Mouse (Mus musculus) cerebellum, postnatal 25 days (tissue): ENCODE data around the gene Prkar1b.
A peak's percentile ranks its signal among the peaks of the same experiment; 100 is the strongest.

Source experiments
- DNase-seq, 2 experiments: peaks; one replicate each; pipeline ENCODE4 v3.0.0; 2021; ENCODE audit warnings: mixed read lengths in 2 of 2

Gene Prkar1b

GRCm38 (mm10) chr5:139149681-139150602 lies at the start of gene Prkar1b, which contains the start of gene Dnaaf5:
Gene Prkar1b, minus strand, starts transcription at chr5:139150001.
Gene Dnaaf5, plus strand, starts transcription at chr5:139150223.
- peak; percentile 94 to 97 for DNase-seq

DNA sequence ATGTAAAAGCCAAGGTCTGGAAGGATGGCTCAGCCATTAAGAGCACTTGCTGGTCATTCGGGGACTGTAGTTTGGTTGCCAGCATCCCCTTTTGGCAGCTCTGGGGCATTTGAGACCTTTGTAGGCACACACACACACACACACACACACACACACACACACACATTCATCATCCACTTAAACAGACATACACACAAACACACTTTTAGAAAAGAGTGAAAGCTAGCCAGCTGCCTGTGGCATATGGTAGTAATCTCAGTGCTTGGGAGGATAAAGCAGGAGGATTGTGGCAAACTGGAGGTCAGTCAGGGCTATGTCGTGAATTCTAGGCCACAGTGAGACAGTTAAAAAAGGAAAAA lies 49.8 kb upstream of the Prkar1b start:
- no peak for DNase-seq

DNA sequence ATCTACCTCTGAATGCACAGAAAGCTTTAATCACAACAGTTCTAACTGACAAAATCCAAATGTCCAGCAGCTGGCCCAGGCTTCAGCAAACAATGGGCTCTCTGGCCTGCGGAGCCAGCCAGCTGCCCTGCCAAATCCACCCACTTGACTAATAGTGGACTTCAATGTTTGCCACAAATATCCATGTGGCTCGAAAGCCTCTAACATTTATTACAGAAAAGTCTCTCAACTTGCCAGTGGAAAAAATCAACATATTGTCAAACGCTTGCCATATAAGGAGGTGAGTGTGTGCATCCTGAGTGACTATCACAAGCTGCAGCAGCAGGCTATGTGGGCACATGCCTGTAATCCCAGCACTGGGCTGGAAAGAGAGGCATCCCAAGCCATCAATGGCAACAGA lies 49.0 kb upstream of the Prkar1b start:
- DNase-seq: no peak

DNA sequence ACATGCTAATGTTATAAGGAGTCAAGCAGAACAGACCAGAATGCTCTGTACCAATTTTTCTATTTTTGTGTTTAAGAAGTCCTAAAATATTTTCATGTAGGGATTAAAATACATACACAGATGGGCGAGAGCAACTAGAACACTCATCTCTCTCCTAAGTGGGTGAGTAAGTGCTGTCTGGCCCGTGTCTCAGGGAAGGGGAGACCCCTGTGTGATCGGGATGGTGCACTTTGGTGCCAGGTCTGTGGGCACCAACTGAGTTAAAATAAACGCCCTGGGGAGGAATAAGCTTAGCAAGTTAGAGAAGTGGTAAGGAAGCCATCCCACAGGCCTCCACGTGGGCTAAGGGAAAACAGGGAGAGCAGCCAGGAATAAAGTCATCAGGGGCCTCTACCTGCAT lies 41.2 kb upstream of the Prkar1b start:
- no peak for DNase-seq

DNA sequence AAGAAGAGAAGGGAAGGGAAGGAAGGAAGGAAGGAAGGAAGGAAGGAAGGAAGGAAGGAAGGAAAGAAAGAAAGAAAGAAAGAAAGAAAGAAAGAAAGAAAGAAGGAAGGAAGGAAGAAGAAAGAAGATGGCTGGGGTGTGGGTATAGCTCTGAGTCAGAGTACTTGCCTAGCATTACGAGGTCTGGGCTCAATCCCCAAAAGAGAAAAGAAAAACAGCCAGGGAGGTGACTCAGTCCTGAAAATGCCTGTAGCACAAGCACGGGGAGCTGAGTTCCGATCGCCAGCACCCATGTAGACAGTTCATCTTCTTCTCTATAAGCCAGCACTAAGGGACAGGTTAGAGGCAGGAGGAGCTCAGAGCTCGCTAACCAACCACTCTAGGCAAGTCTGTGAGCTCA lies 39.9 kb upstream of the Prkar1b start:
- DNase-seq: no peak

DNA sequence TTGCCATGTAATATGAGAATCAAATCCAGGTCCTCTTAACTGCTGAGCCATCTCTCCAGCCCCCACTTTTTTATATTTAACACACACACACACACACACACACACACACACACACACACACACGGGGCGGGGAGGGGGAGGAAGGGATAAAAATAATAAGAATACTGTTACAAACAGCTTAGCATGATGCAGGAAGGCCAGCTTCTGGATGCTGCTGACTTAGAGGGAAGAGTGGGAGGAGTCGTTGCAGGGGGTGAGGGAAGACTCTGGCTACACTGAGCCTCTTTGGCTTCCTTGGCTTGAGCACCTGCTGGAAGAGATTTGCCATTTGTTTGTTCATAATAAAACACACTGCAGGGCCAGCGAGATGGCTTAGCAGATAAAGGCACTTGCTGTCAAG lies 35.1 kb upstream of the Prkar1b start:
- no peak for DNase-seq

GRCm38 (mm10) chr5:139183601-139184000 lies 33.8 kb upstream of the Prkar1b start:
- peak; percentile 55 to 71 for DNase-seq

GRCm38 (mm10) chr5:139183131-139183530 lies 33.3 kb upstream of the Prkar1b start:
- peak in 1 of 2 experiments; percentile 27 for DNase-seq

- DNase-seq: peak; percentile 88 to 93
Observed at GRCm38 (mm10) chr5:139178895-139179631, 29.3 kb upstream of the Prkar1b start.

DNA sequence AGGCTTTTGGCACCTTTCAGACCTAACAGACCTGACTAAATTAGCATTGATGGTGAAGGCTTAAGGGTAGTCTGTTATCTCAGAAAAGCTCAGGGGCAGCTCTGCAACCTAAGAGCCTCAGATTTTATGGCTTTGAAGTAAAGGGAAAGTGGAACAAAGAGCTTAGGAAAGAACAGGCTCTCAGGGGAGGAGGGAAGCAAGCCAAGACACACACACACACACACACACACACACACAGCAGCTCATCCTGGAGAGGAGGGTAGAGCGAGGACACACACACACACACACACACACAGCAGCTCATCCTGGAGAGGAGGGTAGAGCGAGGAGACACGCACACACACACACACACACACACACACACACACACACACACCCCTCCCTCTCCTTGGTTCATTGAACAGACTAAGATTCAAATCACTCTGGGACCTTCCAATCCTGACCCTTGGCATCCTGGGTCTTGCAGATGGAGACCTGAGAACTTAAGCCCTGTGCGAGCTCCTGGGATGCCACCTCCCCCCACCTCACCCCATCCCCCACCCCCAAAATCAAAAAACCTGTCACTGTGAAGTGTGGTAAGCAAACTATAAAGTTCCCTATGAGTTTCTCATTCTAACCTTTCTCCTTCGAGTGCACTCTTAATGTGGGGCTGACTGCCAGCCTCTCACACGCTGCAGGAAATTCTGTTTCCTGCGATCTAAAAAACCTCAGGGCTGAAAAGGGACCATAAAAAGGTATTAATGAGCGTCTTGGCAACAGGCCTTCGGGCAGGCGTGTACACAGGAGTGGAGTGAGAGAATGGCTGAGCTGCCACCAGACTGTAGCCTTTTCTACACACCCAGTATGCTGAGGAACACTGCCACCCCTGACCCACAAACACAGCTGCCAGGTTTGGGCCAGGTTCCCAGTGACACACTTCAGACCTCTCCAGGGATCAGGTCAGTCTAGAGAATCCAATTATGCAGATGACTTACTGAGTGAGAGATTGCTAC lies 25.1 kb upstream of the Prkar1b start:
- DNase-seq: peak; percentile 31 to 58

- no peak for DNase-seq
Observed at GRCm38 (mm10) chr5:139174141-139174540, 24.3 kb upstream of the Prkar1b start.

- DNase-seq: no peak
Observed at GRCm38 (mm10) chr5:139171929-139172328, 22.1 kb upstream of the Prkar1b start.

- no peak for DNase-seq
Observed at GRCm38 (mm10) chr5:139167548-139167947, 17.7 kb upstream of the Prkar1b start.

DNA sequence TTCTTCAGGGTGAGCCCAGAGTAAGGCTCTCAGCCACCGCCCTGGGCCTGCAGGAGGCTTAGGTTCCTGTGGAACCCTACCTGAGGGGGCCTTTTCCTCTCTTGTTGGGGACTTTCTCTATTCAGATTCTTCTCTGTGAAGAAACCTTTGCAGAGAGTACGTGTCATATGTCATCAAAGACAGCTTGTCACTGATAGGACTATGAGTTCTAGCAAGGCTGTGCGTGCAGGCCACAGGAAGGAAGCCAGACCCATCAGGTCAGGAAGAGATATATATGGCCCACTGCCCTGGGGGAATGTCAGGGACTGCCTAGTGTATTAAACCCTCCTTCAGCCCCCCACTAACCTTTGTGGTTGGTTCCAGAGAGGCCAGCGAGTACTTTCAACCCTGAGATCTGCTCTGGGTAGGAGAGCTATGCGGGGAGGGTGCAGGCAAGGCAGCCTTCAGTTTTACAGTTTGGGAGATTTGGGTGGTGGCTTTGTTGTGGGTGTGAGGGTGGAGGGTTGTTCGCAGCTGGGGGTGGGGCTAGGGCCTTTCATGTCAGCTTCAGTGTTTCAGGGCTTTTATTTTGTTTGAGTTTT lies 17.1 kb upstream of the Prkar1b start:
- no peak for DNase-seq

DNA sequence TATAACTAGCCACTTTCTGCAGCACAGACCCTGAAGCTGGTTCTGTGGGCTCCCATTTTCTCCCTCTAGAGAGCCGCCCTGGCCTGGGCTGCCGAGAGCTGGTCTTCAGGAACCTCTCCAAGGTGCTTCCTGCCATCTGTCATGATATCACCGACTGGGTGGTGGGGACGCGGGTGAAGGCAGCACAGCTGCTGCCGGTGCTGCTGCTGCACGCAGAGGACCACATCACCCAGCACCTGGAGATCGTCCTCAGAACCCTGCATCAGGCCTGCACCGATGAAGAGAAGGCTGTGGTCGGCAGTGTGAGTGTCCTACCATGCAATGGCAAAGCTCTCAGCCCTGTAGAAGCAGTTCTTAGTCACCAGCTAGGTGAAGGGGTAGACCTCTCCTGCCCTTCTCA lies 11.8 kb upstream of the Prkar1b start:
- DNase-seq: no peak

GRCm38 (mm10) chr5:139160899-139161298 lies 11.1 kb upstream of the Prkar1b start:
- no peak for DNase-seq

- peak; percentile 58 to 71 for DNase-seq
Observed at GRCm38 (mm10) chr5:139150603-139151031, 816 bp upstream of the Prkar1b start.

GRCm38 (mm10) chr5:139149006-139149672 lies 662 bp downstream of the Prkar1b start:
- DNase-seq: no peak

- peak; percentile 45 to 72 for DNase-seq
Observed at GRCm38 (mm10) chr5:139147178-139148078, 2.4 kb downstream of the Prkar1b start.

- DNase-seq: peak; percentile 67 to 78
Observed at GRCm38 (mm10) chr5:139146476-139147075, 3.2 kb downstream of the Prkar1b start.
